Mouse (Mus musculus): Measurements from ENCODE around the gene Acot6. TPM values are rescaled to one million over a fixed set of nuclear protein-coding genes. Genes with fewer than 3 reads are reported as not detected.
A peak's percentile ranks its signal among the peaks of the same experiment; 100 is the strongest.

Gene Acot6
- total and polyA plus RNA-seq, 3 experiments, result 0.08 TPM; not detected in 2

DNA sequence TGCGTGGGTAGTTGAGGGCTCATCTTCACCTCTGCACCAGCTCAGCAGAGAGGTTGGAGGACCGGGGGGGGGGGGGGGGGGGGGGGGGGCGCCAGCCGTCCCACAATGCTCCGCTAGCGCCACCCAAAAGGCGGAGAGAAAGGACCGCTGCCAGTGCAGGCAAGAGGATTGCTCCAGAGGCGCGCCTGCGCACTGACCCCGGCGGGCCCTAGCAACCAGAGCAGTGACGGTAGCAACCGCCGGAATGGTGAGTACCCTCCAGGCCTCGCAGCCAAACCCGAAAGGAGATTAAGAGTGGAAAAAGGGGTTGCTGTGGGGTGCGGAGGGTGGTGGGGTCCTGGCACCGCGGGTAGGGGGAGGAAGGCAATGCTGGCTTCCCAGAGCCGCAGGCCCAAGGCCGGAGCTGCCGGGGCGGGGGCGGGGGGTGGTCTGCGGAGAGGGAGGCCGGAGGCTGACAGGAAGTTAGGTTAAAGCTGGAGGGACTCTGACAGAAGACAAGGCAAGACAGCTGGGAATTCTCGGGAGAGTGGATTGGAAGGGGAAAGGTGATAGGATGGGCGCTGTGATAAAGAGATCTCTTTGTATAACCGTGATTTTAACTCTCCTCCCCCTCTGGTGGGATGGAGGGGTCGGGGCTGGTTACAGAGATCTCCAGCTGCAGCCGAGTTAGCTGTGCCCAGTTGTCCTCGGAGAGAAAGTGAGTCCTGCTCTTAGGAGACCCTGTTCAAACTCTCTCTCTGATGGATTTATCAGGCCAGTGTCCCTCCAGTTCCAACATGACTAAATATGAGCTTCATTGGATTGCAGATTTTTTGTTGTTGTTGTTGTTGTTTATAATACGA lies 13.9 kb downstream of the Acot6 start, which contains the start of gene Dnal1:
Gene Dnal1 (plus strand): TSS at position 214 of the 842 bp plus-strand sequence.
- DNase-seq (ENCODE audit: extremely low read depth), result peak; percentile 91
- Histone ChIP-seq H3K4me1 (ENCODE audit: control insufficient read depth in 1 of 2, insufficient read depth in 2 of 2) (peaks cover 10 to 19% of the 10 kb centered on the region in 2 experiments), H3K4me3 (replicated peaks in 1 of 3; ENCODE audit: low read depth in 2 of 3, low read length in 2 of 3, poor library complexity in 1 of 3) (peak within 1 kb of the TSS; percentile 58 to 72 (median 70)), H3K4me2 (ENCODE audit: insufficient read depth, low read depth, poor library complexity, severe bottlenecking) (peak within 1 kb of the TSS; percentile 92), H3K27me3 (replicated peaks) (no peaks in the 10 kb centered on the region), H3K36me3 (replicated peaks in 1 of 2; ENCODE audit: control insufficient read depth in 1 of 2, insufficient read depth in 1 of 2, low read length in 1 of 2) (no peaks in the 10 kb centered on the region), H3K9me3 (replicated peaks; ENCODE audit: low read length) (no peaks in the 10 kb centered on the region), H3K27ac (ENCODE audit: insufficient read depth, low read depth) (no peak within 1 kb of the TSS), H3K9ac (ENCODE audit: insufficient read depth, low read depth) (peak within 1 kb of the TSS; percentile 50), H3K79me2 (replicated peaks; ENCODE audit: control insufficient read depth, extremely low read depth, insufficient read depth, poor library complexity, severe bottlenecking) (no peaks in the 10 kb centered on the region)
- in situ Hi-C loops (cut with MboI; ENCODE audit: low pct_ligation_motif_present, low pct_unique_long_range_greater_than_20kb, low sequenced_read_pairs), result no loop called here
- dilution Hi-C loops (cut with MboI; ENCODE audit: extremely low pct_ligation_motif_present, extremely low pct_unique_long_range_greater_than_20kb, low sequenced_read_pairs), result no loop called here
- TF ChIP-seq SIN3A (IDR thresholded peaks at IDR 0.05; ENCODE audit: low read length) (peak; percentile 69), NRF1 (IDR thresholded peaks at IDR 0.05; ENCODE audit: low read depth, low read length) (peak; percentile 89), MXI1 (IDR thresholded peaks at IDR 0.05; ENCODE audit: low read depth, low read length) (peak; percentile 88), BHLHE40 (IDR thresholded peaks at IDR 0.05; ENCODE audit: low read depth, low read length) (no peak), POLR2A (IDR thresholded peaks at IDR 0.05; ENCODE audit: low read depth, low read length) (peak; percentile 25; the same call in 1 of the 2 replicates), HCFC1 (IDR thresholded peaks at IDR 0.05; ENCODE audit: low read depth, low read length) (peak; percentile 9; the same call in 1 of the 2 replicates), NELFE (IDR thresholded peaks at IDR 0.05; ENCODE audit: low read depth, low read length) (0 out of 2 replicates have a peak, but pooled peaks have one; percentile 7), ZMIZ1 (IDR thresholded peaks at IDR 0.05; ENCODE audit: low read depth, low read length) (no peak), IRF4 (IDR thresholded peaks at IDR 0.05; ENCODE audit: low read depth, low read length) (0 out of 2 replicates have a peak, but pooled peaks have one; percentile 17), ELF1 (IDR thresholded peaks at IDR 0.05; ENCODE audit: low read depth, low read length) (peak; percentile 20; the same call in 1 of the 2 replicates), RCOR1 (conservative IDR thresholded peaks at IDR 0.05; ENCODE audit: low read depth, low read length) (no peak), USF2 (conservative IDR thresholded peaks at IDR 0.05; ENCODE audit: low read depth, low read length) (no peak), MEF2A (IDR thresholded peaks at IDR 0.05; ENCODE audit: borderline replicate concordance, low read depth, low read length) (no peak)

DNA sequence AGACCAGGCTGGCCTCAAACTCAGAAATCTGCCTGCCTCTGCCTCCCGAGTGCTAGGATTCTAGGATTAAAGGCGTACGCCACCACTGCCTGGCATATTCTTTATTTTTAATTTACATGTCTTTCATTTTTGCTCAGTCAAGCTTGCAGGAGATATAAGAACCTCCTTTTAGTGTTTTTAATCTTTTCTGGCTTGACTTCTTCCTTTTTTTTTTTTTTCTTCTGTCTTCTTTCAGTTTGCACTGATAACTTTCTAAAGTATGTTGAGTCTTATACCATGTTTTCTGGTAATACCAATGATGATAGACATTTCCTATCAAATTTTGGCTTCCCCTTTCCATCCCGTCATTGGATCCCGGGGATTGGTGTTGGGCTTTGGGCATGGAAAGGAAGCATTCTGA lies 19.1 kb downstream of the Acot6 start:
- TF ChIP-seq SIN3A (IDR thresholded peaks at IDR 0.05; ENCODE audit: low read length), result no peak
- TF ChIP-seq POLR2AphosphoS2 (IDR thresholded peaks at IDR 0.05; ENCODE audit: low read depth, low read length), result no peak
- no peak for TF ChIP-seq BHLHE40 (IDR thresholded peaks at IDR 0.05; ENCODE audit: low read depth, low read length)
- no peak for TF ChIP-seq USF1 (IDR thresholded peaks at IDR 0.05; ENCODE audit: low read depth, low read length)
- no peak for TF ChIP-seq POLR2A (IDR thresholded peaks at IDR 0.05; ENCODE audit: low read depth, low read length)
- no peak for TF ChIP-seq ZNF384 (IDR thresholded peaks at IDR 0.05; ENCODE audit: low read depth, low read length)
- TF ChIP-seq NELFE (IDR thresholded peaks at IDR 0.05; ENCODE audit: low read depth, low read length), result no peak
- no peak for TF ChIP-seq SMC3 (IDR thresholded peaks at IDR 0.05; ENCODE audit: low read depth, low read length)
- no peak for TF ChIP-seq USF2 (conservative IDR thresholded peaks at IDR 0.05; ENCODE audit: low read depth, low read length)
- no peak for TF ChIP-seq ELF1 (IDR thresholded peaks at IDR 0.05; ENCODE audit: low read depth, low read length)
- no peak for TF ChIP-seq E2F4 (IDR thresholded peaks at IDR 0.05; ENCODE audit: insufficient replicate concordance, low read depth, low read length)
- no peak for TF ChIP-seq MYC (IDR thresholded peaks at IDR 0.05; ENCODE audit: low read depth, low read length)
- TF ChIP-seq JUND (conservative IDR thresholded peaks at IDR 0.05; ENCODE audit: low read depth, low read length), result no peak
- no peak for TF ChIP-seq CHD1 (IDR thresholded peaks at IDR 0.05; ENCODE audit: low read depth, low read length)
- no peak for TF ChIP-seq TCF12 (IDR thresholded peaks at IDR 0.05; ENCODE audit: low read depth, low read length)
- TF ChIP-seq ETS1 (conservative IDR thresholded peaks at IDR 0.05; ENCODE audit: low read depth, low read length), result no peak
- TF ChIP-seq NRF1 (IDR thresholded peaks at IDR 0.05; ENCODE audit: low read depth, low read length), result no peak
- no peak for TF ChIP-seq ZKSCAN1 (IDR thresholded peaks at IDR 0.05; ENCODE audit: borderline replicate concordance, low read depth, low read length)
- no peak for TF ChIP-seq CTCF (conservative IDR thresholded peaks at IDR 0.05 in 1 of 2, IDR thresholded peaks at IDR 0.05 in 1 of 2; ENCODE audit: low read depth in 2 of 2, low read length in 2 of 2)
- H3K9ac ChIP-seq (ENCODE audit: insufficient read depth, low read depth), result no peak overlapping the region
- H3K79me2 ChIP-seq (replicated peaks; ENCODE audit: control insufficient read depth, extremely low read depth, insufficient read depth, poor library complexity, severe bottlenecking), result no peaks in the 10 kb centered on the region
- no peak overlapping the region for H3K4me2 ChIP-seq (ENCODE audit: insufficient read depth, low read depth, poor library complexity, severe bottlenecking)
- H3K9me3 ChIP-seq (replicated peaks; ENCODE audit: low read length), result no peaks in the 10 kb centered on the region
- no peak overlapping the region for H3K27ac ChIP-seq (ENCODE audit: insufficient read depth, low read depth)
- no peak for DNase-seq (ENCODE audit: extremely low read depth)
- peaks cover 0 to 6% of the 10 kb centered on the region in 2 experiments for H3K36me3 ChIP-seq (replicated peaks in 1 of 2; ENCODE audit: control insufficient read depth in 1 of 2, insufficient read depth in 1 of 2, low read length in 1 of 2)
- H3K27me3 ChIP-seq (replicated peaks), result no peaks in the 10 kb centered on the region
- peaks cover 5 to 8% of the 10 kb centered on the region in 2 experiments for H3K4me1 ChIP-seq (ENCODE audit: control insufficient read depth in 1 of 2, insufficient read depth in 2 of 2)
- in situ Hi-C loops (cut with MboI; ENCODE audit: low pct_ligation_motif_present, low pct_unique_long_range_greater_than_20kb, low sequenced_read_pairs), result no loop called here
- dilution Hi-C loops (cut with MboI; ENCODE audit: extremely low pct_ligation_motif_present, extremely low pct_unique_long_range_greater_than_20kb, low sequenced_read_pairs), result no loop called here
- no peak overlapping the region for H3K4me3 ChIP-seq (replicated peaks in 1 of 3; ENCODE audit: low read depth in 2 of 3, low read length in 2 of 3, poor library complexity in 1 of 3)

All from CH12.LX (cell line).